Mouse (Mus musculus) megakaryocyte, embryonic 14.5 days (primary cell): Measurements from ENCODE around the gene St7. TPM values are rescaled to one million over a fixed set of nuclear protein-coding genes. Genes with fewer than 3 reads are reported as not detected.

Experiments
- H3K27me3 ChIP-seq: replicated peaks from 2 replicates; pipeline ENCODE3; 2012; ENCODE audit warnings: inconsistent platforms
- H3K36me3 ChIP-seq: replicated peaks from 2 replicates; pipeline ENCODE3; 2012; ENCODE audit warnings: low read length, inconsistent platforms, mixed read lengths
- H3K4me1 ChIP-seq: 2 replicates; pipeline ENCODE4 v1.6.1; 2012; ENCODE audit warnings: inconsistent platforms
- H3K4me3 ChIP-seq: replicated peaks from 2 replicates; pipeline ENCODE3; 2012; ENCODE audit warnings: moderate library complexity, mild to moderate bottlenecking, inconsistent platforms
- H3K9me3 ChIP-seq: 2 replicates; pipeline ENCODE4 v1.6.1; 2012; ENCODE audit warnings: inconsistent platforms
- FLI1 ChIP-seq: IDR thresholded peaks from 2 replicates; pipeline ENCODE4 v1.6.1; 2012; ENCODE audit warnings: low read length, inconsistent platforms, mixed read lengths
- GATA1 ChIP-seq: IDR thresholded peaks from 3 replicates; pipeline ENCODE4 v1.6.1; 2012; ENCODE audit warnings: mixed read lengths, low read length, inconsistent platforms, borderline replicate concordance
- polyA plus RNA-seq: library from polyadenylated mRNA; stranded (reverse); fragments of >175 nt; gene quantifications from 2 replicates; pipeline ENCODE4 v1.2.3, GENCODE M21; 2012; ENCODE audit warnings: low replicate concordance; ENCODE audit not compliant: insufficient read depth

St7 gene
- polyA plus RNA-seq, 1 experiment = 7.1 TPM

DNA sequence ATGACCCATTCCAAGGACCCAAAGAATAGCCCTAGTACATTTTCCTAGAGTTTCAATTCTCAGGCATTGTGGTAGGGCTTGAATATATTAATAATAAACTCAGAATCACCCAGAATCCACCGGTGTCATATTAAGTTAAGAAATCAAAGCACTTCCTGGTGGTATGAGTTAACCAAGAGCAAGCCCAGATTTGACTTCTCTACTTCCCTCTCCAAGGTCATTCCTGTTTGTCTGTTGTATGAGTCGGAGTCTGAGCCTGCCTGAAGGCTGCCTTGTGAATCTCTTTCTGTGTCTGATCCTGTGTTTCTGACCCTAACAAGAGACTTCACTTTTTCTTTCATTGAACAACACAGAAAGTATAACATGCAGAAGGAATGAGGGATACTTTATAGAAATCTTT, 118.3 kb downstream of the St7 start:
- H3K36me3 ChIP-seq = peaks cover 22% of the 10 kb centered on the region
- no peak for TF ChIP-seq GATA1
- no peak for TF ChIP-seq FLI1
- no peak overlapping the region for H3K4me3 ChIP-seq
- H3K27me3 ChIP-seq = no peaks in the 10 kb centered on the region
- H3K4me1 ChIP-seq = peaks cover 48% of the 10 kb centered on the region
- no peaks in the 10 kb centered on the region for H3K9me3 ChIP-seq

DNA sequence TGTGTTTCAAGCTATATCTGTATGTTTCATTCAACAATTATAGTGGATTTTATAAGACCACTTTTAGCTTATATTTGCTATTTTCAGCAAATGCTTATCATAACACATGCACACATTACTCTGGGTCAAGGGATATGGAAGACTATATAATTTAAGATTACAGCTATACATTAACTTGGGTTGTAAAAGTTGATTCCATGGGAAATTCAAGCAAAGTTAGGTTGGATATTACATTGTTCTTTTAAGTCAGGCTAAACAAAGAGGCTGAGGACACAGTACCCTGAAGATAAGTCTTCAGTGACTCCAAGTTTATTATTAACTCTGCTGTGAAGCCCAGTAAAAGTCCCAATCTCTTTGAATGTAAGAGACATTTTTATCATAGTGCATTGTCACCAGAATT, 118.8 kb downstream of the St7 start:
- TF ChIP-seq GATA1 = no peak
- TF ChIP-seq FLI1 = no peak
- no peaks in the 10 kb centered on the region for H3K27me3 ChIP-seq
- peaks cover 22% of the 10 kb centered on the region for H3K36me3 ChIP-seq
- no peak overlapping the region for H3K4me3 ChIP-seq
- H3K9me3 ChIP-seq = no peaks in the 10 kb centered on the region
- peaks cover 45% of the 10 kb centered on the region for H3K4me1 ChIP-seq

GRCm38 (mm10) chr6:17814074-17814649, 121.4 kb downstream of the St7 start:
- Histone ChIP-seq H3K27me3 (no peaks in the 10 kb centered on the region), H3K9me3 (no peaks in the 10 kb centered on the region), H3K4me1 (peaks cover 59% of the 10 kb centered on the region), H3K36me3 (peaks cover 31% of the 10 kb centered on the region), H3K4me3 (no peak overlapping the region)
- TF ChIP-seq GATA1 (no peak), FLI1 (no peak)

GRCm38 (mm10) chr6:17816865-17817435, 124.2 kb downstream of the St7 start:
- H3K36me3 ChIP-seq = peaks cover 54% of the 10 kb centered on the region
- H3K27me3 ChIP-seq = no peaks in the 10 kb centered on the region
- TF ChIP-seq FLI1 = no peak
- TF ChIP-seq GATA1 = no peak

GRCm38 (mm10) chr6:17823614-17824013, 130.9 kb downstream of the St7 start:
- peaks cover 59% of the 10 kb centered on the region for H3K4me1 ChIP-seq
- H3K4me3 ChIP-seq = no peak overlapping the region
- no peaks in the 10 kb centered on the region for H3K9me3 ChIP-seq
- TF ChIP-seq FLI1 (no peak), GATA1 (no peak)
- H3K27me3 ChIP-seq = no peaks in the 10 kb centered on the region
- peaks cover 90% of the 10 kb centered on the region for H3K36me3 ChIP-seq

More at GRCm38 (mm10) chr6:17816865-17817435, 124.2 kb downstream of the St7 start:
- H3K4me3 ChIP-seq = no peak overlapping the region
- peaks cover 65% of the 10 kb centered on the region for H3K4me1 ChIP-seq
- no peaks in the 10 kb centered on the region for H3K9me3 ChIP-seq

- peaks cover 90% of the 10 kb centered on the region for H3K36me3 ChIP-seq
- no peak for TF ChIP-seq FLI1
- no peak for TF ChIP-seq GATA1
- H3K4me3 ChIP-seq = no peak overlapping the region
- no peaks in the 10 kb centered on the region for H3K27me3 ChIP-seq
- H3K4me1 ChIP-seq = peaks cover 62% of the 10 kb centered on the region
- H3K9me3 ChIP-seq = no peaks in the 10 kb centered on the region
Measured at GRCm38 (mm10) chr6:17824735-17825134, 132.0 kb downstream of the St7 start.

GRCm38 (mm10) chr6:17828382-17828781, 135.6 kb downstream of the St7 start:
- Histone ChIP-seq H3K36me3 (peaks cover 93% of the 10 kb centered on the region), H3K4me1 (peaks cover 57% of the 10 kb centered on the region), H3K9me3 (no peaks in the 10 kb centered on the region), H3K4me3 (no peak overlapping the region), H3K27me3 (no peaks in the 10 kb centered on the region)
- TF ChIP-seq FLI1 (no peak), GATA1 (no peak)

DNA sequence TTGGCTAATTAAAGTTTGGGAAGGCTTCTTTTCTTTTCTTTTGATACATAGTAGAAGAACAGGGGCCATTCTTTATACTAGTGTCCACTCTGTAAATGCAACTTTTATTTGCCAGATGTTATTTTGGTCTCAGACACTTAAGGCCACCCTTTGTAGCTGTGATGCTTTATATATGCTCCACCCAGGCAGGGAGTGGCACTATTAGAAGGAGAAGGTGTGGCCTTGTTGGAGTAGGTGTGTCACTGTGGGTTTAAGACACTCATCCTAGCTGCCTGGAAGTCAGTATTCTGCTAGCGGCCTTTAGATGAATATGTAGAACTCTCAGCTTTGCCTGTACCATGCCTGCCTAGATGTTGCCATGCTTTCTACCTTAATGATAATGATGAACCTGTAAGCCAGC, 137.2 kb downstream of the St7 start:
- H3K36me3 ChIP-seq = peaks cover 88% of the 10 kb centered on the region
- peaks cover 53% of the 10 kb centered on the region for H3K4me1 ChIP-seq
- H3K9me3 ChIP-seq = no peaks in the 10 kb centered on the region
- no peaks in the 10 kb centered on the region for H3K27me3 ChIP-seq
- TF ChIP-seq FLI1 = no peak
- TF ChIP-seq GATA1 = no peak
- H3K4me3 ChIP-seq = no peak overlapping the region

DNA sequence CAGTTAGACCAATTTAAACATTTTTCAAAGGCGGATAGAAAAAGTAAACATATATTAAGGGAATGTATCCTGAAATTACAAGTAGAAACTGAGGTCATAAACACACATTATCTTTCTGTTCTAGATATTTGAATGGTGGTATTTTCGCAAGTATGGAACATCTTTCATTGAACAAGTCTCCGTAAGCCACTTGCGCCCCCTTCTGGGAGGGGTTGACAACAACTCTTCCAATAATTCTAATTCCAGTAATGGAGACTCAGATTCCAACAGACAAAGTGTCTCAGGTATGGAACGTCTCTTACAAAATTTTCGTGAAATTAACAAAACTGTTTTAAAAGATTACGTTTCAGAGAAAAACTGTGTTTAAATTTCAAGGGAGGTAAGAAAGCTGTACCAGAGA, 141.8 kb downstream of the St7 start:
- H3K27me3 ChIP-seq = no peaks in the 10 kb centered on the region
- TF ChIP-seq GATA1 = no peak
- peaks cover 84% of the 10 kb centered on the region for H3K36me3 ChIP-seq
- H3K9me3 ChIP-seq = no peaks in the 10 kb centered on the region
- H3K4me3 ChIP-seq = no peak overlapping the region
- H3K4me1 ChIP-seq = peaks cover 42% of the 10 kb centered on the region

DNA sequence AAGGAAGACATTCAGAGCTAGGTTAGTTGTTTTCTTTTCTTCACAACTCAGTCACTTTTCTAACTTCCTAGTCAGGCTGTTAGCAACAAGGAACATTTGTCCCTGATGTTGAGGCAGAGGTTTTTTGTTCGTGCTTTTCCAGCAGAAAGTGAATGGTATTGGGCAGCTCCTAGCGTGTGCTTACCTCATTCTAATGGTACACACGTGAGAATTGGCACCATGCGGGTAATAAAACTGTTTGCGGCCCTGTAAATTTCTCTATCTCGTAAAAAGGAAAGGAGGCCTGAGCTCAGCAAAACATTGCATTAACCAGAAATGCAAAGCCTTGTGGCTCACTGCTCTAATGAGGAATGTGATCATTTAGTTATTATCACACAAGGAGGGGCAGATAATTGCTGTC, 143.0 kb downstream of the St7 start:
- TF ChIP-seq GATA1 = no peak
- TF ChIP-seq FLI1 = no peak
- no peaks in the 10 kb centered on the region for H3K9me3 ChIP-seq
- no peaks in the 10 kb centered on the region for H3K27me3 ChIP-seq
- peaks cover 36% of the 10 kb centered on the region for H3K4me1 ChIP-seq
- peaks cover 83% of the 10 kb centered on the region for H3K36me3 ChIP-seq
- no peak overlapping the region for H3K4me3 ChIP-seq

GRCm38 (mm10) chr6:17837676-17838075, 144.9 kb downstream of the St7 start:
- H3K27me3 ChIP-seq = no peaks in the 10 kb centered on the region
- no peaks in the 10 kb centered on the region for H3K9me3 ChIP-seq
- no peak overlapping the region for H3K4me3 ChIP-seq
- peaks cover 23% of the 10 kb centered on the region for H3K4me1 ChIP-seq
- TF ChIP-seq GATA1 (no peak), FLI1 (no peak)
- peaks cover 81% of the 10 kb centered on the region for H3K36me3 ChIP-seq
